Mouse (Mus musculus): ENCODE results near the gene Cacnb2.

The Cacnb2 gene

GRCm38 (mm10) chr2:14861613-14862012, 258.7 kb downstream of the Cacnb2 start:
- in situ Hi-C loops (cut with MboI, MseI), result no loop called here

- in situ Hi-C loops (cut with MboI, MseI), result no loop called here
Observed at GRCm38 (mm10) chr2:14862981-14863380, 260.1 kb downstream of the Cacnb2 start.

- in situ Hi-C loops (cut with MboI, MseI), result loop anchor here (10.0 kb wide), 1 partner anchor 1622 kb away; no protein-coding TSS in a partner anchor
Observed at GRCm38 (mm10) chr2:14873116-14873515, 270.2 kb downstream of the Cacnb2 start.

- in situ Hi-C loops (cut with MboI, MseI), result loop anchor here (10.0 kb wide), 1 partner anchor 1621 kb away; no protein-coding TSS in a partner anchor
Observed at GRCm38 (mm10) chr2:14873701-14874181, 270.9 kb downstream of the Cacnb2 start.

- in situ Hi-C loops (cut with MboI, MseI), result loop anchor here (10.0 kb wide), 1 partner anchor 1620 kb away; no protein-coding TSS in a partner anchor
Observed at GRCm38 (mm10) chr2:14874281-14875037, 271.6 kb downstream of the Cacnb2 start.

GRCm38 (mm10) chr2:14875121-14875520, 272.2 kb downstream of the Cacnb2 start:
- in situ Hi-C loops (cut with MboI, MseI), result loop anchor here (10.0 kb wide), 1 partner anchor 1620 kb away; no protein-coding TSS in a partner anchor

- in situ Hi-C loops (cut with MboI, MseI), result loop anchor here (10.0 kb wide), 1 partner anchor 1619 kb away; no protein-coding TSS in a partner anchor
Observed at GRCm38 (mm10) chr2:14875616-14876015, 272.7 kb downstream of the Cacnb2 start.

- in situ Hi-C loops (cut with MboI, MseI), result loop anchor here (10.0 kb wide), 1 partner anchor 1616 kb away; no protein-coding TSS in a partner anchor
Observed at GRCm38 (mm10) chr2:14878953-14879352, 276.1 kb downstream of the Cacnb2 start.

GRCm38 (mm10) chr2:14883460-14883859, 280.6 kb downstream of the Cacnb2 start:
- in situ Hi-C loops (cut with MboI, MseI), result no loop called here

- in situ Hi-C loops (cut with MboI, MseI), result no loop called here
Observed at GRCm38 (mm10) chr2:14888406-14889195, 285.7 kb downstream of the Cacnb2 start.

GRCm38 (mm10) chr2:14903837-14904236, 300.9 kb downstream of the Cacnb2 start:
- in situ Hi-C loops (cut with MboI, MseI), result no loop called here

GRCm38 (mm10) chr2:14904865-14905264, 302.0 kb downstream of the Cacnb2 start:
- in situ Hi-C loops (cut with MboI, MseI), result no loop called here

- in situ Hi-C loops (cut with MboI, MseI), result no loop called here
Observed at GRCm38 (mm10) chr2:14907124-14907925, 304.4 kb downstream of the Cacnb2 start.

- in situ Hi-C loops (cut with MboI, MseI), result no loop called here
Observed at GRCm38 (mm10) chr2:14917585-14918247, 314.8 kb downstream of the Cacnb2 start.

- in situ Hi-C loops (cut with MboI, MseI), result no loop called here
Observed at GRCm38 (mm10) chr2:14929866-14930265, 327.0 kb downstream of the Cacnb2 start.

GRCm38 (mm10) chr2:14931968-14932367, 329.1 kb downstream of the Cacnb2 start:
- in situ Hi-C loops (cut with MboI, MseI), result no loop called here

GRCm38 (mm10) chr2:14936492-14936891, 333.6 kb downstream of the Cacnb2 start:
- in situ Hi-C loops (cut with MboI, MseI), result no loop called here

- in situ Hi-C loops (cut with MboI, MseI), result no loop called here
Observed at GRCm38 (mm10) chr2:14942261-14942660, 339.4 kb downstream of the Cacnb2 start.

GRCm38 (mm10) chr2:14943691-14944357, 340.9 kb downstream of the Cacnb2 start:
- in situ Hi-C loops (cut with MboI, MseI), result no loop called here

- in situ Hi-C loops (cut with MboI, MseI), result no loop called here
Observed at GRCm38 (mm10) chr2:14953090-14953489, 350.2 kb downstream of the Cacnb2 start.
